Mouse (Mus musculus): ENCODE results near the gene Nckap5. TPM values are rescaled to one million over a fixed set of nuclear protein-coding genes. Genes with fewer than 3 reads are reported as not detected.

Nckap5 gene
- polyA plus RNA-seq, 1 experiment from 2014 or later = 16.6 TPM

- no peaks in the 10 kb centered on the region for H3K9me3 ChIP-seq (ENCODE audit: control insufficient read depth, low read length)
- no peaks in the 10 kb centered on the region for H3K27me3 ChIP-seq (ENCODE audit: control insufficient read depth, insufficient read depth, low read length)
- DNase-seq (ENCODE audit: low spot score) (no peak), ATAC-seq (replicated peaks; ENCODE audit: low FRiP score) (no peak)
- H3K4me1 ChIP-seq (replicated peaks; ENCODE audit: control insufficient read depth, insufficient read depth, low read length) = no peaks in the 10 kb centered on the region
- WGBS = 77% methylated on average over 4 of the region's 4 CpGs
- no peak overlapping the region for H3K4me3 ChIP-seq (ENCODE audit: low read depth, low read length)
- H3K27ac ChIP-seq (ENCODE audit: low read depth, low read length) = no peak overlapping the region
- no peak overlapping the region for H3K9ac ChIP-seq (ENCODE audit: low read length)
- no peaks in the 10 kb centered on the region for H3K36me3 ChIP-seq (ENCODE audit: control insufficient read depth, insufficient read depth, low read length)
- no peak overlapping the region for H3K4me2 ChIP-seq (ENCODE audit: low read depth, low read length, severe bottlenecking)
Observed at GRCm38 (mm10) chr1:126846317-126846716, 15.7 kb upstream of the Nckap5 start.

GRCm38 (mm10) chr1:126832885-126833284, 2.3 kb upstream of the Nckap5 start:
- Histone ChIP-seq H3K4me1 (replicated peaks; ENCODE audit: control insufficient read depth, insufficient read depth, low read length) (peaks cover 4% of the 10 kb centered on the region; the same call in 1 of the 2 replicates), H3K4me3 (ENCODE audit: low read depth, low read length) (no peak overlapping the region), H3K4me2 (ENCODE audit: low read depth, low read length, severe bottlenecking) (no peak overlapping the region), H3K27ac (ENCODE audit: low read depth, low read length) (no peak overlapping the region), H3K9ac (ENCODE audit: low read length) (no peak overlapping the region), H3K36me3 (ENCODE audit: control insufficient read depth, insufficient read depth, low read length) (no peaks in the 10 kb centered on the region), H3K9me3 (ENCODE audit: control insufficient read depth, low read length) (no peaks in the 10 kb centered on the region), H3K27me3 (ENCODE audit: control insufficient read depth, insufficient read depth, low read length) (no peaks in the 10 kb centered on the region)
- no peak for DNase-seq (ENCODE audit: low spot score)
- 87% methylated on average over 1 of the region's 1 CpGs for WGBS
- ATAC-seq (replicated peaks; ENCODE audit: low FRiP score) = no peak

GRCm38 (mm10) chr1:126829031-126829430, 1.6 kb downstream of the Nckap5 start:
- Histone ChIP-seq H3K4me1 (replicated peaks; ENCODE audit: control insufficient read depth, insufficient read depth, low read length) (peaks cover 4% of the 10 kb centered on the region; the same call in 1 of the 2 replicates), H3K4me3 (ENCODE audit: low read depth, low read length) (peak overlapping the region; percentile 15), H3K27me3 (ENCODE audit: control insufficient read depth, insufficient read depth, low read length) (no peaks in the 10 kb centered on the region), H3K9ac (ENCODE audit: low read length) (no peak overlapping the region; the same call in 1 of the 2 replicates), H3K27ac (ENCODE audit: low read depth, low read length) (no peak overlapping the region), H3K9me3 (ENCODE audit: control insufficient read depth, low read length) (no peaks in the 10 kb centered on the region), H3K36me3 (ENCODE audit: control insufficient read depth, insufficient read depth, low read length) (no peaks in the 10 kb centered on the region), H3K4me2 (ENCODE audit: low read depth, low read length, severe bottlenecking) (peak overlapping the region; percentile 24)
- DNase-seq (ENCODE audit: low spot score) (no peak), ATAC-seq (replicated peaks; ENCODE audit: low FRiP score) (no peak)
- WGBS = 69% methylated on average over 9 of the region's 9 CpGs

- ATAC-seq (replicated peaks; ENCODE audit: low FRiP score) (no peak), DNase-seq (ENCODE audit: low spot score) (no peak)
- 59% methylated on average over 3 of the region's 3 CpGs for WGBS
- Histone ChIP-seq H3K4me1 (replicated peaks; ENCODE audit: control insufficient read depth, insufficient read depth, low read length) (peaks cover under 1% of the 10 kb centered on the region; the same call in 1 of the 2 replicates), H3K4me3 (ENCODE audit: low read depth, low read length) (no peak overlapping the region), H3K27me3 (ENCODE audit: control insufficient read depth, insufficient read depth, low read length) (no peaks in the 10 kb centered on the region), H3K9me3 (ENCODE audit: control insufficient read depth, low read length) (no peaks in the 10 kb centered on the region), H3K4me2 (ENCODE audit: low read depth, low read length, severe bottlenecking) (no peak overlapping the region), H3K9ac (ENCODE audit: low read length) (no peak overlapping the region), H3K27ac (ENCODE audit: low read depth, low read length) (no peak overlapping the region), H3K36me3 (ENCODE audit: control insufficient read depth, insufficient read depth, low read length) (no peaks in the 10 kb centered on the region)
Observed at GRCm38 (mm10) chr1:126824841-126825240, 5.8 kb downstream of the Nckap5 start.

- no peak overlapping the region for H3K27ac ChIP-seq (ENCODE audit: low read depth, low read length)
- no peak for ATAC-seq (replicated peaks; ENCODE audit: low FRiP score)
- no peak overlapping the region for H3K9ac ChIP-seq (ENCODE audit: low read length)
- no peak overlapping the region for H3K4me3 ChIP-seq (ENCODE audit: low read depth, low read length)
- H3K9me3 ChIP-seq (ENCODE audit: control insufficient read depth, low read length) = no peaks in the 10 kb centered on the region
- WGBS = 87% methylated on average over 6 of the region's 6 CpGs
- H3K4me1 ChIP-seq (replicated peaks; ENCODE audit: control insufficient read depth, insufficient read depth, low read length) = no peaks in the 10 kb centered on the region
- H3K36me3 ChIP-seq (ENCODE audit: control insufficient read depth, insufficient read depth, low read length) = no peaks in the 10 kb centered on the region
- no peaks in the 10 kb centered on the region for H3K27me3 ChIP-seq (ENCODE audit: control insufficient read depth, insufficient read depth, low read length)
- no peak for DNase-seq (ENCODE audit: low spot score)
- H3K4me2 ChIP-seq (ENCODE audit: low read depth, low read length, severe bottlenecking) = no peak overlapping the region
Observed at GRCm38 (mm10) chr1:126822246-126822645, 8.4 kb downstream of the Nckap5 start.

- H3K4me3 ChIP-seq (ENCODE audit: low read depth, low read length) = no peak overlapping the region
- no peaks in the 10 kb centered on the region for H3K36me3 ChIP-seq (ENCODE audit: control insufficient read depth, insufficient read depth, low read length)
- 43% methylated on average over 9 of the region's 9 CpGs for WGBS
- no peaks in the 10 kb centered on the region for H3K4me1 ChIP-seq (replicated peaks; ENCODE audit: control insufficient read depth, insufficient read depth, low read length)
- H3K27ac ChIP-seq (ENCODE audit: low read depth, low read length) = no peak overlapping the region
- no peak overlapping the region for H3K4me2 ChIP-seq (ENCODE audit: low read depth, low read length, severe bottlenecking)
- no peaks in the 10 kb centered on the region for H3K27me3 ChIP-seq (ENCODE audit: control insufficient read depth, insufficient read depth, low read length)
- no peak for DNase-seq (ENCODE audit: low spot score)
- H3K9ac ChIP-seq (ENCODE audit: low read length) = no peak overlapping the region
- no peaks in the 10 kb centered on the region; the same call in 1 of the 2 replicates for H3K9me3 ChIP-seq (ENCODE audit: control insufficient read depth, low read length)
- ATAC-seq (replicated peaks; ENCODE audit: low FRiP score) = peak; percentile 58
Observed at GRCm38 (mm10) chr1:126817381-126818034, 13.1 kb downstream of the Nckap5 start.

- no peaks in the 10 kb centered on the region for H3K9me3 ChIP-seq (ENCODE audit: control insufficient read depth, low read length)
- no peaks in the 10 kb centered on the region for H3K4me1 ChIP-seq (replicated peaks; ENCODE audit: control insufficient read depth, insufficient read depth, low read length)
- H3K27ac ChIP-seq (ENCODE audit: low read depth, low read length) = no peak overlapping the region
- H3K4me3 ChIP-seq (ENCODE audit: low read depth, low read length) = no peak overlapping the region
- no peaks in the 10 kb centered on the region for H3K36me3 ChIP-seq (ENCODE audit: control insufficient read depth, insufficient read depth, low read length)
- ATAC-seq (replicated peaks; ENCODE audit: low FRiP score) (no peak), DNase-seq (ENCODE audit: low spot score) (no peak)
- 68% methylated on average over 3 of the region's 3 CpGs for WGBS
- no peak overlapping the region for H3K4me2 ChIP-seq (ENCODE audit: low read depth, low read length, severe bottlenecking)
- no peaks in the 10 kb centered on the region for H3K27me3 ChIP-seq (ENCODE audit: control insufficient read depth, insufficient read depth, low read length)
- no peak overlapping the region for H3K9ac ChIP-seq (ENCODE audit: low read length)
Observed at GRCm38 (mm10) chr1:126806994-126807611, 23.5 kb downstream of the Nckap5 start.

- DNase-seq (ENCODE audit: low spot score) (no peak), ATAC-seq (replicated peaks; ENCODE audit: low FRiP score) (no peak)
- no peak overlapping the region for H3K27ac ChIP-seq (ENCODE audit: low read depth, low read length)
- no peak overlapping the region for H3K4me3 ChIP-seq (ENCODE audit: low read depth, low read length)
- H3K9ac ChIP-seq (ENCODE audit: low read length) = no peak overlapping the region
- H3K27me3 ChIP-seq (ENCODE audit: control insufficient read depth, insufficient read depth, low read length) = no peaks in the 10 kb centered on the region
- no peak overlapping the region for H3K4me2 ChIP-seq (ENCODE audit: low read depth, low read length, severe bottlenecking)
- H3K36me3 ChIP-seq (ENCODE audit: control insufficient read depth, insufficient read depth, low read length) = no peaks in the 10 kb centered on the region
- H3K4me1 ChIP-seq (replicated peaks; ENCODE audit: control insufficient read depth, insufficient read depth, low read length) = no peaks in the 10 kb centered on the region
- WGBS = 81% methylated on average over 7 of the region's 7 CpGs
- H3K9me3 ChIP-seq (ENCODE audit: control insufficient read depth, low read length) = no peaks in the 10 kb centered on the region
Observed at GRCm38 (mm10) chr1:126806548-126806947, 24.1 kb downstream of the Nckap5 start.

GRCm38 (mm10) chr1:126802405-126802804, 28.2 kb downstream of the Nckap5 start:
- H3K36me3 ChIP-seq (ENCODE audit: control insufficient read depth, insufficient read depth, low read length) = no peaks in the 10 kb centered on the region
- no peak overlapping the region for H3K4me3 ChIP-seq (ENCODE audit: low read depth, low read length)
- H3K9ac ChIP-seq (ENCODE audit: low read length) = no peak overlapping the region
- H3K9me3 ChIP-seq (ENCODE audit: control insufficient read depth, low read length) = no peaks in the 10 kb centered on the region
- no peak overlapping the region for H3K4me2 ChIP-seq (ENCODE audit: low read depth, low read length, severe bottlenecking)
- H3K4me1 ChIP-seq (replicated peaks; ENCODE audit: control insufficient read depth, insufficient read depth, low read length) = no peaks in the 10 kb centered on the region
- ATAC-seq (replicated peaks; ENCODE audit: low FRiP score) (no peak), DNase-seq (ENCODE audit: low spot score) (no peak)
- H3K27ac ChIP-seq (ENCODE audit: low read depth, low read length) = no peak overlapping the region
- 74% methylated on average over 3 of the region's 3 CpGs for WGBS
- no peaks in the 10 kb centered on the region for H3K27me3 ChIP-seq (ENCODE audit: control insufficient read depth, insufficient read depth, low read length)

Data from forebrain, embryonic 11.5 days (tissue).